Mouse (Mus musculus) CH12.LX (cell line): Measurements from ENCODE around the gene Pagr1a.

ENCODE experiments used
- CTCF ChIP-seq, 2 experiments: IDR thresholded peaks in 1 of 2; conservative IDR thresholded peaks in 1 of 2; 2 replicates each; pipeline ENCODE4 v1.5.1; 2011 to 2012; ENCODE audit warnings: low read depth in 2 of 2, low read length in 2 of 2, improper control_type of control experiment in 1 of 2, inconsistent platforms in 1 of 2, mild to moderate bottlenecking in 1 of 2, moderate library complexity in 1 of 2
- EP300 ChIP-seq: IDR thresholded peaks from 2 replicates; pipeline ENCODE4 v1.6.1; 2011; ENCODE audit warnings: low read length, improper control_type of control experiment
- GABPA ChIP-seq: IDR thresholded peaks from 2 replicates; pipeline ENCODE4 v1.6.1; 2012; ENCODE audit warnings: low read depth, low read length, improper control_type of control experiment, inconsistent platforms; ENCODE audit not compliant: insufficient replicate concordance
- HCFC1 ChIP-seq: IDR thresholded peaks from 2 replicates; pipeline ENCODE4 v1.6.1; 2012; ENCODE audit warnings: low read depth, mild to moderate bottlenecking, inconsistent platforms, low read length, improper control_type of control experiment
- IRF4 ChIP-seq: IDR thresholded peaks from 2 replicates; pipeline ENCODE4 v1.6.1; 2014; ENCODE audit warnings: low read depth, mild to moderate bottlenecking, inconsistent platforms, low read length, improper control_type of control experiment
- MAZ ChIP-seq: IDR thresholded peaks from 2 replicates; pipeline ENCODE4 v1.6.1; 2012; ENCODE audit warnings: low read depth, mild to moderate bottlenecking, inconsistent platforms, low read length, improper control_type of control experiment, moderate library complexity
- MXI1 ChIP-seq: IDR thresholded peaks from 2 replicates; pipeline ENCODE4 v1.6.1; 2011; ENCODE audit warnings: mild to moderate bottlenecking, low read depth, low read length, improper control_type of control experiment
- POLR2A ChIP-seq: IDR thresholded peaks from 2 replicates; pipeline ENCODE4 v1.6.1; 2011; ENCODE audit warnings: low read depth, mild to moderate bottlenecking, improper control_type of control experiment, low read length
- POLR2AphosphoS2 ChIP-seq: IDR thresholded peaks from 2 replicates; pipeline ENCODE4 v1.6.1; 2011; ENCODE audit warnings: low read depth, low read length, improper control_type of control experiment
- TBP ChIP-seq: conservative IDR thresholded peaks from 2 replicates; pipeline ENCODE4 v1.6.1; 2011; ENCODE audit warnings: low read depth, low read length, improper control_type of control experiment
- UBTF ChIP-seq: IDR thresholded peaks from 2 replicates; pipeline ENCODE4 v1.6.1; 2012; ENCODE audit warnings: low read depth, mild to moderate bottlenecking, inconsistent platforms, low read length, improper control_type of control experiment, moderate library complexity
- USF2 ChIP-seq: conservative IDR thresholded peaks from 2 replicates; pipeline ENCODE4 v1.6.1; 2011; ENCODE audit warnings: low read depth, low read length, improper control_type of control experiment
- ZC3H11A ChIP-seq: IDR thresholded peaks from 2 replicates; pipeline ENCODE4 v1.6.1; 2012; ENCODE audit warnings: low read depth, mild to moderate bottlenecking, inconsistent platforms, low read length, improper control_type of control experiment

DNA sequence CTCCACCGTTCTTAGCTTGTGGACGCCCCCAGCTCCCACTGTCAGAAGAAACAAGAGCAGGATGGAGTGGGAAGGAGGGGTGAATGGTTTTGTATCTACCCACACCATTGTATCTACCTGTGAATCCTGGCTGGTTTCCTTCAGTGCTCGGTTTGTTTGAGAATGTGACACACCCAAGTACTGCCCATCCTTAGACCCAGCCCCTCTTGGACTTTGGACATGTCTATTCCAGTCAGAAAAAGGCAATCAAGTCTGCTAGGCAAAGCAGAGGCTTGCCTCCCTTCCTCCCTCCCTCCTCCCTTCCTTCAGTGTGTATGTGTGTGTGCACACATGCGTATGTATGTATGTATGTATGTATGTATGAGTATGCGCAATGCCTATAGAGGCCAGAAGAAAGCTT lies 13.5 kb downstream of the Pagr1a start:
- TF ChIP-seq CTCF (conservative IDR thresholded peaks at IDR 0.05 in 1 of 2, IDR thresholded peaks at IDR 0.05 in 1 of 2; ENCODE audit: low read depth in 2 of 2, low read length in 2 of 2) (no peak), IRF4 (no peak), POLR2A (no peak), HCFC1 (no peak), EP300 (no peak), USF2 (no peak), UBTF (no peak), TBP (no peak), ZC3H11A (no peak), GABPA (no peak), POLR2AphosphoS2 (no peak), MXI1 (no peak), MAZ (no peak)
